ENCODE assay signal across 26 mouse cellular contexts in genomic region chr9:21051578-21051977, GRCm38 (mm10). TPM values are rescaled to one million over a fixed set of nuclear protein-coding genes. Genes with fewer than 3 reads are reported as not detected.
DNase-seq lines count a peak whose midpoint lies in the region; ATAC-seq and TF ChIP-seq lines count a peak whose summit lies in the region.
"Had no signal": no experiment of that assay in that cellular context is flagged by ENCODE, and none has a peak within 500 bp of the region (broad histone marks: within the 10 kb centered on the region; RNA-seq: fewer than 3 reads in every experiment).

No protein-coding gene starts in this region.

- no peak for TF ChIP-seq CTCF in liver, embryonic 14.5 days (IDR thresholded peaks at IDR 0.05; ENCODE audit: low read depth)

- intact Hi-C loops in heart, postnatal 14 days (cut with DNase I) = no loop called here

- H3K27me3 ChIP-seq in liver, embryonic 14.5 days (ENCODE audit: control insufficient read depth, insufficient read depth, low read length) = no peaks in the 10 kb centered on the region
- H3K27me3 ChIP-seq: embryonic facial prominence, embryonic 15.5 days; heart, embryonic 15.5 days; hindbrain, embryonic 12.5 days had no signal

- no peak overlapping the region for H3K4me3 ChIP-seq in liver, embryonic 14.5 days (ENCODE audit: insufficient read depth in 1 of 2, low read depth in 2 of 2, low read length in 2 of 2)
- H3K4me3 ChIP-seq: embryonic facial prominence, embryonic 15.5 days; forebrain, embryonic 13.5 days; heart, adult 2 months; heart, embryonic 15.5 days; hindbrain, embryonic 12.5 days had no signal

- no peak overlapping the region for H3K27ac ChIP-seq in liver, embryonic 14.5 days
- H3K27ac ChIP-seq: embryonic facial prominence, embryonic 15.5 days; forebrain, embryonic 13.5 days; heart, adult 2 months; heart, embryonic 15.5 days; hindbrain, embryonic 12.5 days; hindbrain, postnatal 0 days had no signal

- 0 out of 2 replicates have a peak, but pooled peaks have one; percentile 40 for TF ChIP-seq EP300 in liver, embryonic 14.5 days (IDR thresholded peaks at IDR 0.05; ENCODE audit: low read depth)

- DNase-seq in c-Kit-positive CD71-positive TER-119-negative erythroid progenitor cells, embryonic 14.5 days (ENCODE audit: low read depth) = peak; percentile 34
- DNase-seq in liver, embryonic 14.5 days (ENCODE audit: low read depth in 3 of 3, low spot score in 3 of 3) = no peak
- no peak for DNase-seq in heart, postnatal 14 days
- no peak for DNase-seq in spleen, adult 12 weeks (ENCODE audit: low spot score)
- no peak for DNase-seq in urinary bladder, postnatal 4 days (ENCODE audit: low spot score in 2 of 2)
- no peak for DNase-seq in kidney, postnatal 25 days
- DNase-seq: adrenal gland, postnatal 10 days; cerebellum, adult 11-12 months; cerebellum, adult 9-11 months; embryo, embryonic 11 days; forebrain, postnatal 0 days; gastrocnemius, postnatal 14 days; heart, adult 2 months had no signal

- H3K9me3 ChIP-seq in liver, embryonic 14.5 days (ENCODE audit: control insufficient read depth, low read length) = no peaks in the 10 kb centered on the region
- H3K9me3 ChIP-seq: embryonic facial prominence, embryonic 15.5 days; forebrain, embryonic 13.5 days; heart, embryonic 15.5 days; hindbrain, embryonic 12.5 days had no signal

- peak; percentile 80 for ATAC-seq in erythroid progenitor cell, adult 5-6 weeks (replicated peaks; ENCODE audit: low FRiP score, poor library complexity, severe bottlenecking)
- ATAC-seq in liver, embryonic 14.5 days (ENCODE audit: insufficient read depth) = peak; percentile 79
- peak; percentile 98 for ATAC-seq in megakaryocyte progenitor cell, adult 5-6 weeks (replicated peaks; ENCODE audit: poor library complexity)
- ATAC-seq: forebrain, embryonic 13.5 days; forebrain, postnatal 0 days; hindbrain, postnatal 0 days had no signal

- 0 out of 2 replicates have a peak overlapping the region, but pooled peaks have one; percentile 11 for H3K4me2 ChIP-seq in liver, embryonic 14.5 days (ENCODE audit: low read depth)
- H3K4me2 ChIP-seq: embryonic facial prominence, embryonic 15.5 days; forebrain, embryonic 13.5 days; heart, embryonic 11.5 days; heart, embryonic 15.5 days; hindbrain, embryonic 12.5 days had no signal

- 32% methylated on average over 10 of the region's 10 CpGs for WGBS in liver, embryonic 14.5 days (ENCODE audit: insufficient replicate concordance)

- H3K4me1 ChIP-seq in liver, embryonic 14.5 days (replicated peaks; ENCODE audit: control insufficient read depth in 2 of 2, insufficient read depth in 2 of 2, low read length in 1 of 2) = peaks cover 2 to 5% of the 10 kb centered on the region in 2 experiments; a peak in 2 of 4 replicates
- H3K4me1 ChIP-seq: embryonic facial prominence, embryonic 15.5 days; forebrain, embryonic 13.5 days; heart, embryonic 15.5 days; hindbrain, embryonic 12.5 days had no signal

- H3K9ac ChIP-seq in liver, embryonic 14.5 days (replicated peaks) = no peak overlapping the region; the same call in 1 of the 2 replicates
- H3K9ac ChIP-seq: embryonic facial prominence, embryonic 15.5 days; forebrain, embryonic 13.5 days; forebrain, postnatal 0 days; heart, embryonic 15.5 days; hindbrain, embryonic 12.5 days had no signal

- no peaks in the 10 kb centered on the region for H3K36me3 ChIP-seq in liver, embryonic 14.5 days (replicated peaks; ENCODE audit: control insufficient read depth, insufficient read depth, low read depth)
- H3K36me3 ChIP-seq: embryonic facial prominence, embryonic 15.5 days; heart, embryonic 15.5 days; hindbrain, embryonic 12.5 days had no signal

RNA-seq across cellular contexts. Expression of gene Zglp1, which starts 15.3 kb away (rescaled TPM):
- 6.8 TPM in 1 of 2 replicates, not detected in the other for total RNA-seq in erythroid progenitor cell, adult 5-6 weeks (2015; ENCODE audit: low replicate concordance)
- not detected in 2 replicates for total RNA-seq in erythroid progenitor cell, adult 5-6 weeks (2017; ENCODE audit: low replicate concordance)
- 0.21 and 0.49 TPM in 2 replicates for polyA plus RNA-seq in liver, embryonic 14.5 days (2012; rRNA removed)
- polyA plus RNA-seq in liver, embryonic 14.5 days (2014; fragmentation: Nextera tagmentation; extraction: Ambion mirVana) = 0.57 TPM in 1 of 2 replicates, not detected in the other
- total RNA-seq in megakaryocyte progenitor cell, adult 5-6 weeks (2015) = 1.6 TPM in 1 of 2 replicates, not detected in the other
- total RNA-seq in megakaryocyte progenitor cell, adult 5-6 weeks (2017) = 0.96 TPM in 1 of 2 replicates, not detected in the other
- total RNA-seq in heart, postnatal 14 days (2021) = not detected
- total RNA-seq: adrenal gland, postnatal 10 days; adrenal gland, postnatal 4 days; forebrain, postnatal 0 days; gastrocnemius, adult 18-20 months; gastrocnemius, postnatal 14 days; heart, adult 2 months; heart, postnatal 25 days had no signal
- polyA plus RNA-seq: gonadal fat pad, adult 2 months; heart, adult 2 months; heart, embryonic 15.5 days; hindbrain, embryonic 12.5 days had no signal

RNA-seq across cellular contexts. Expression of gene Icam5, which starts 19.7 kb away (rescaled TPM):
- total RNA-seq in erythroid progenitor cell, adult 5-6 weeks (2015; ENCODE audit: low replicate concordance) = 1.3 and 1.4 TPM in 2 replicates
- 1.3 and 3.5 TPM in 2 replicates for total RNA-seq in erythroid progenitor cell, adult 5-6 weeks (2017; ENCODE audit: low replicate concordance)
- polyA plus RNA-seq in liver, embryonic 14.5 days (2012; rRNA removed) = 0.70 and 0.87 TPM in 2 replicates
- 0.20 and 0.28 TPM in 2 replicates for polyA plus RNA-seq in liver, embryonic 14.5 days (2014; fragmentation: Nextera tagmentation; extraction: Ambion mirVana)
- total RNA-seq in megakaryocyte progenitor cell, adult 5-6 weeks (2015) = not detected in 2 replicates
- 0.21 and 0.24 TPM in 2 replicates for total RNA-seq in megakaryocyte progenitor cell, adult 5-6 weeks (2017)
- total RNA-seq in heart, postnatal 14 days (2021) = under 1 TPM in 1 of 2 experiments, not detected in 1; 0.12 TPM
- total RNA-seq: gastrocnemius, adult 18-20 months; heart, adult 2 months; heart, postnatal 25 days had no signal
- polyA plus RNA-seq: embryonic facial prominence, embryonic 11.5 days; heart, embryonic 11.5 days had no signal

RNA-seq across cellular contexts. Expression of gene Gm49373, which starts 21.3 kb away (rescaled TPM):
- not detected in 2 replicates for total RNA-seq in erythroid progenitor cell, adult 5-6 weeks (2015; ENCODE audit: low replicate concordance)
- not detected in 2 replicates for total RNA-seq in erythroid progenitor cell, adult 5-6 weeks (2017; ENCODE audit: low replicate concordance)
- polyA plus RNA-seq in liver, embryonic 14.5 days (2012; rRNA removed) = 0.47 and 0.94 TPM in 2 replicates
- 0.32 and 0.46 TPM in 2 replicates for polyA plus RNA-seq in liver, embryonic 14.5 days (2014; fragmentation: Nextera tagmentation; extraction: Ambion mirVana)
- 1.0 and 1.9 TPM in 2 replicates for total RNA-seq in megakaryocyte progenitor cell, adult 5-6 weeks (2015)
- not detected in 2 replicates for total RNA-seq in megakaryocyte progenitor cell, adult 5-6 weeks (2017)
- under 1 TPM; 0.26 to 0.39 TPM for total RNA-seq in heart, postnatal 14 days (2021)

RNA-seq across cellular contexts. Expression of gene Fdx1l, which starts 21.8 kb away (rescaled TPM):
- 13.0 and 19.8 TPM in 2 replicates for total RNA-seq in erythroid progenitor cell, adult 5-6 weeks (2015; ENCODE audit: low replicate concordance)
- 7.8 and 19.7 TPM in 2 replicates for total RNA-seq in erythroid progenitor cell, adult 5-6 weeks (2017; ENCODE audit: low replicate concordance)
- 27.5 and 31.1 TPM in 2 replicates for polyA plus RNA-seq in liver, embryonic 14.5 days (2012; rRNA removed)
- polyA plus RNA-seq in liver, embryonic 14.5 days (2014; fragmentation: Nextera tagmentation; extraction: Ambion mirVana) = 37.3 and 37.9 TPM in 2 replicates
- total RNA-seq in megakaryocyte progenitor cell, adult 5-6 weeks (2015) = 20.5 and 25.2 TPM in 2 replicates
- total RNA-seq in megakaryocyte progenitor cell, adult 5-6 weeks (2017) = 41.5 and 64.8 TPM in 2 replicates
- 10 to 100 TPM; 25.4 to 26.8 TPM for total RNA-seq in heart, postnatal 14 days (2021)

RNA-seq across cellular contexts. Expression of gene Icam4, which starts 22.4 kb away (rescaled TPM):
- total RNA-seq in erythroid progenitor cell, adult 5-6 weeks (2015; ENCODE audit: low replicate concordance) = 164 and 214 TPM in 2 replicates
- total RNA-seq in erythroid progenitor cell, adult 5-6 weeks (2017; ENCODE audit: low replicate concordance) = 107 and 112 TPM in 2 replicates
- polyA plus RNA-seq in liver, embryonic 14.5 days (2012; rRNA removed) = 61.8 and 64.1 TPM in 2 replicates
- polyA plus RNA-seq in liver, embryonic 14.5 days (2014; fragmentation: Nextera tagmentation; extraction: Ambion mirVana) = 204 and 223 TPM in 2 replicates
- total RNA-seq in megakaryocyte progenitor cell, adult 5-6 weeks (2015) = 4.5 and 7.8 TPM in 2 replicates
- 3.7 and 4.0 TPM in 2 replicates for total RNA-seq in megakaryocyte progenitor cell, adult 5-6 weeks (2017)
- total RNA-seq in heart, postnatal 14 days (2021) = under 1 TPM; 0.37 to 0.38 TPM
- total RNA-seq: forebrain, postnatal 0 days; hindbrain, postnatal 0 days had no signal
- polyA plus RNA-seq: forebrain, postnatal 0 days had no signal
